Mouse (Mus musculus): ENCODE results near the gene Borcs5. TPM values are rescaled to one million over a fixed set of nuclear protein-coding genes. Genes with fewer than 3 reads are reported as not detected.

Borcs5 gene
- polyA plus RNA-seq, 1 experiment from 2014 or later, result 53.6 TPM

GRCm38 (mm10) chr6:134723833-134724553, 84.7 kb downstream of the Borcs5 start:
- Histone ChIP-seq H3K9me3 (ENCODE audit: control insufficient read depth, low read length) (no peaks in the 10 kb centered on the region), H3K27me3 (ENCODE audit: control insufficient read depth, insufficient read depth, low read length) (no peaks in the 10 kb centered on the region), H3K4me3 (ENCODE audit: low read depth, low read length) (no peak overlapping the region), H3K4me2 (ENCODE audit: low read depth, low read length) (no peak overlapping the region), H3K4me1 (ENCODE audit: control insufficient read depth, insufficient read depth, low read length) (no peaks in the 10 kb centered on the region), H3K36me3 (ENCODE audit: control insufficient read depth, insufficient read depth, low read length) (no peaks in the 10 kb centered on the region), H3K27ac (ENCODE audit: low read depth, low read length) (no peak overlapping the region), H3K9ac (replicated peaks; ENCODE audit: low read depth, low read length) (no peak overlapping the region)
- no peak for ATAC-seq (ENCODE audit: low read depth)
- WGBS, result 89% methylated on average over 9 of the region's 9 CpGs

- ATAC-seq (ENCODE audit: low read depth), result no peak
- Histone ChIP-seq H3K36me3 (ENCODE audit: control insufficient read depth, insufficient read depth, low read length) (no peaks in the 10 kb centered on the region), H3K9ac (replicated peaks; ENCODE audit: low read depth, low read length) (no peak overlapping the region), H3K27me3 (ENCODE audit: control insufficient read depth, insufficient read depth, low read length) (no peaks in the 10 kb centered on the region), H3K4me2 (ENCODE audit: low read depth, low read length) (no peak overlapping the region), H3K4me3 (ENCODE audit: low read depth, low read length) (no peak overlapping the region), H3K27ac (ENCODE audit: low read depth, low read length) (no peak overlapping the region), H3K9me3 (ENCODE audit: control insufficient read depth, low read length) (no peaks in the 10 kb centered on the region), H3K4me1 (ENCODE audit: control insufficient read depth, insufficient read depth, low read length) (no peaks in the 10 kb centered on the region)
Observed at GRCm38 (mm10) chr6:134725406-134725805, 86.1 kb downstream of the Borcs5 start.

- no peak for ATAC-seq (ENCODE audit: low read depth)
- Histone ChIP-seq H3K9ac (replicated peaks; ENCODE audit: low read depth, low read length) (no peak overlapping the region), H3K27ac (ENCODE audit: low read depth, low read length) (no peak overlapping the region), H3K4me1 (ENCODE audit: control insufficient read depth, insufficient read depth, low read length) (no peaks in the 10 kb centered on the region), H3K9me3 (ENCODE audit: control insufficient read depth, low read length) (no peaks in the 10 kb centered on the region), H3K4me2 (ENCODE audit: low read depth, low read length) (no peak overlapping the region), H3K27me3 (ENCODE audit: control insufficient read depth, insufficient read depth, low read length) (no peaks in the 10 kb centered on the region), H3K4me3 (ENCODE audit: low read depth, low read length) (no peak overlapping the region), H3K36me3 (ENCODE audit: control insufficient read depth, insufficient read depth, low read length) (peaks cover 3% of the 10 kb centered on the region; the same call in 1 of the 2 replicates)
- WGBS, result 95% methylated on average over 3 of the region's 3 CpGs
Observed at GRCm38 (mm10) chr6:134730978-134731377, 91.7 kb downstream of the Borcs5 start.

- H3K9ac ChIP-seq (replicated peaks; ENCODE audit: low read depth, low read length), result no peak overlapping the region
- H3K4me2 ChIP-seq (ENCODE audit: low read depth, low read length), result no peak overlapping the region
- peaks cover 3% of the 10 kb centered on the region; the same call in 1 of the 2 replicates for H3K36me3 ChIP-seq (ENCODE audit: control insufficient read depth, insufficient read depth, low read length)
- no peak overlapping the region for H3K4me3 ChIP-seq (ENCODE audit: low read depth, low read length)
- WGBS, result 90% methylated on average over 8 of the region's 8 CpGs
- H3K27me3 ChIP-seq (ENCODE audit: control insufficient read depth, insufficient read depth, low read length), result no peaks in the 10 kb centered on the region
- H3K4me1 ChIP-seq (ENCODE audit: control insufficient read depth, insufficient read depth, low read length), result no peaks in the 10 kb centered on the region
- no peak for ATAC-seq (ENCODE audit: low read depth)
- no peak overlapping the region for H3K27ac ChIP-seq (ENCODE audit: low read depth, low read length)
- no peaks in the 10 kb centered on the region for H3K9me3 ChIP-seq (ENCODE audit: control insufficient read depth, low read length)
Observed at GRCm38 (mm10) chr6:134732813-134733212, 93.5 kb downstream of the Borcs5 start.

- Histone ChIP-seq H3K4me1 (ENCODE audit: control insufficient read depth, insufficient read depth, low read length) (no peaks in the 10 kb centered on the region), H3K4me3 (ENCODE audit: low read depth, low read length) (no peak overlapping the region), H3K9me3 (ENCODE audit: control insufficient read depth, low read length) (no peaks in the 10 kb centered on the region), H3K4me2 (ENCODE audit: low read depth, low read length) (no peak overlapping the region), H3K27me3 (ENCODE audit: control insufficient read depth, insufficient read depth, low read length) (no peaks in the 10 kb centered on the region), H3K27ac (ENCODE audit: low read depth, low read length) (no peak overlapping the region), H3K9ac (replicated peaks; ENCODE audit: low read depth, low read length) (no peak overlapping the region), H3K36me3 (ENCODE audit: control insufficient read depth, insufficient read depth, low read length) (peaks cover 3% of the 10 kb centered on the region; the same call in 1 of the 2 replicates)
- ATAC-seq (ENCODE audit: low read depth), result peak; percentile 70
- 54% methylated on average over 5 of the region's 5 CpGs for WGBS
Observed at GRCm38 (mm10) chr6:134733800-134734221, 94.5 kb downstream of the Borcs5 start.

DNA sequence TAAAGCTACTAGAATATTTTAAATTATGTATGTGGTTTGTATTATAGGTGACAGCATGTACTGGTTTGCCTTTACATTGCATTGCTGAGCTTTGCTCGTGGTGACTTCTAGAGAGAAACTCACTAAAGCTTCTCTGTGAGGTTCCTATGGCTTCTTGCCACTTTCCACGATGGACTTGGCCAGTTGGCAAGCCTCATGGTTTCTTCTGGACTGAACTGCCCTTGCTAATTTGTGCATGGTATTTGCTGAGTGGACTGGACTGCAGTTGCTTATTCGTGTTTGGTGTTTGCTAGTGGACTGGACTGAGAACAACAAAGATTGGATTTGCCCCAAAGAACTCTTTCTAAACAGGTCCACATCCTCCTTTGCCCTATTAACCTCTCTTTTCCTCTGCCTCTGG, 97.5 kb downstream of the Borcs5 start:
- Histone ChIP-seq H3K27ac (ENCODE audit: low read depth, low read length) (no peak overlapping the region), H3K27me3 (ENCODE audit: control insufficient read depth, insufficient read depth, low read length) (no peaks in the 10 kb centered on the region), H3K9ac (replicated peaks; ENCODE audit: low read depth, low read length) (no peak overlapping the region), H3K4me2 (ENCODE audit: low read depth, low read length) (no peak overlapping the region), H3K4me3 (ENCODE audit: low read depth, low read length) (no peak overlapping the region), H3K4me1 (ENCODE audit: control insufficient read depth, insufficient read depth, low read length) (no peaks in the 10 kb centered on the region), H3K9me3 (ENCODE audit: control insufficient read depth, low read length) (no peaks in the 10 kb centered on the region), H3K36me3 (ENCODE audit: control insufficient read depth, insufficient read depth, low read length) (peaks cover 3% of the 10 kb centered on the region; the same call in 1 of the 2 replicates)
- no peak for ATAC-seq (ENCODE audit: low read depth)
- WGBS, result 89% methylated on average over 3 of the region's 3 CpGs

DNA sequence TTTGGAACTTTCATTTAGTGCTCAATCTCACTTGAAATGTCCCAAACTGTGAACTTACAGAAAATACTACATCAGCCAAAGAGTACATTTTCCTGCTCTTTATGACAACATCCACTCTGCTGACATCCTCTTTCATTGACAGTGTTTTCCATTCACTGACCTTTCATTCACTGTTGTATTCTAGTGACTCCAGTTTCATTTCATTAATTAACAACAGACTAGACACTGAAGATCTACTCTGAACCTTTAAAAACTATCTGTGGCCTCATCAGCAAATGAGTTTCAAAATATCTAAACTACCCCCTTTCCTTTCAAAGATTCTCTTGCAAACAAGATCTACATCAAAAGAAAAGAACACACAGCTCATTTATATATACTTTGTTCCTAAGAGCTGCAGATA, 104.3 kb downstream of the Borcs5 start:
- Histone ChIP-seq H3K4me1 (ENCODE audit: control insufficient read depth, insufficient read depth, low read length) (no peaks in the 10 kb centered on the region), H3K4me2 (ENCODE audit: low read depth, low read length) (no peak overlapping the region), H3K9me3 (ENCODE audit: control insufficient read depth, low read length) (no peaks in the 10 kb centered on the region), H3K4me3 (ENCODE audit: low read depth, low read length) (no peak overlapping the region), H3K9ac (replicated peaks; ENCODE audit: low read depth, low read length) (no peak overlapping the region), H3K27me3 (ENCODE audit: control insufficient read depth, insufficient read depth, low read length) (no peaks in the 10 kb centered on the region), H3K27ac (ENCODE audit: low read depth, low read length) (no peak overlapping the region), H3K36me3 (ENCODE audit: control insufficient read depth, insufficient read depth, low read length) (no peaks in the 10 kb centered on the region)
- no peak for ATAC-seq (ENCODE audit: low read depth)

- Histone ChIP-seq H3K4me1 (ENCODE audit: control insufficient read depth, insufficient read depth, low read length) (no peaks in the 10 kb centered on the region), H3K27ac (ENCODE audit: low read depth, low read length) (no peak overlapping the region), H3K4me2 (ENCODE audit: low read depth, low read length) (no peak overlapping the region), H3K4me3 (ENCODE audit: low read depth, low read length) (no peak overlapping the region), H3K27me3 (ENCODE audit: control insufficient read depth, insufficient read depth, low read length) (no peaks in the 10 kb centered on the region), H3K9me3 (ENCODE audit: control insufficient read depth, low read length) (no peaks in the 10 kb centered on the region), H3K36me3 (ENCODE audit: control insufficient read depth, insufficient read depth, low read length) (no peaks in the 10 kb centered on the region), H3K9ac (replicated peaks; ENCODE audit: low read depth, low read length) (no peak overlapping the region)
- ATAC-seq (ENCODE audit: low read depth), result no peak
- 94% methylated on average over 7 of the region's 7 CpGs for WGBS
Observed at GRCm38 (mm10) chr6:134745876-134746275, 106.6 kb downstream of the Borcs5 start.

- Histone ChIP-seq H3K9ac (replicated peaks; ENCODE audit: low read depth, low read length) (no peak overlapping the region), H3K27ac (ENCODE audit: low read depth, low read length) (no peak overlapping the region), H3K36me3 (ENCODE audit: control insufficient read depth, insufficient read depth, low read length) (no peaks in the 10 kb centered on the region), H3K4me3 (ENCODE audit: low read depth, low read length) (no peak overlapping the region), H3K27me3 (ENCODE audit: control insufficient read depth, insufficient read depth, low read length) (no peaks in the 10 kb centered on the region), H3K4me1 (ENCODE audit: control insufficient read depth, insufficient read depth, low read length) (no peaks in the 10 kb centered on the region), H3K9me3 (ENCODE audit: control insufficient read depth, low read length) (no peaks in the 10 kb centered on the region), H3K4me2 (ENCODE audit: low read depth, low read length) (no peak overlapping the region)
- WGBS, result 90% methylated on average over 3 of the region's 3 CpGs
- ATAC-seq (ENCODE audit: low read depth), result no peak
Observed at GRCm38 (mm10) chr6:134748126-134748525, 108.8 kb downstream of the Borcs5 start.

Measured in neural tube, embryonic 14.5 days (tissue).